Mouse (Mus musculus): ENCODE measurements at regions not wholly inside any gene's neighbourhood (a gene's known extent, or its start where the extent isn't known, plus 50 kb on each side); places are given as distances from the start of the nearest gene placed in this dataset.

GRCm38 (mm10) chr8:31314692-31315358 is 2113.7 kb upstream of the 5930422O12Rik start:
- DNase-seq = no peak

- no peak for DNase-seq
These were observed 2113.2 kb upstream of the 5930422O12Rik start for GRCm38 (mm10) chr8:31315359-31315705.

- DNase-seq = no peak
These were observed 2094.8 kb upstream of the 5930422O12Rik start for GRCm38 (mm10) chr8:31333545-31334297.

GRCm38 (mm10) chr8:31348504-31348903 is 2080.0 kb upstream of the 5930422O12Rik start:
- no peak for DNase-seq

DNA sequence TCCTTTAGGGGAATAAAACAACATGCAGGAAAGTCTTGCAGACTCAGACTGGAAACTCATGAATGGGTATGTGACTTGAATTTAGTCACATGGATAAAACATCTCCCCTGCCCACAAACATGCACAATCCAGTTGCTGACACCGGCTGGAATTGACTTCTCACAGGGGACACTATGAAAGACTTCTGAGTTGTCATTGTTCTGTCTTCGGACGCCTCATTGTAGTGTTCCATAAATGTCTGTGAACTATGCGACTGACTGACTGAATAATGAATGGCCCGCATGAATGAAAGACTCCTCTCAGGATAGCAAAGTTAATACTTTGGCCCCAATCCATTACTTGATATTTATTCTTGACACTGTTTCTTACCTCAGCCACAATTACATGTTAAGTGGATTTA is 2058.9 kb upstream of the 5930422O12Rik start:
- no peak for DNase-seq

GRCm38 (mm10) chr8:31370137-31371010 is 2058.1 kb upstream of the 5930422O12Rik start:
- no peak for DNase-seq

DNA sequence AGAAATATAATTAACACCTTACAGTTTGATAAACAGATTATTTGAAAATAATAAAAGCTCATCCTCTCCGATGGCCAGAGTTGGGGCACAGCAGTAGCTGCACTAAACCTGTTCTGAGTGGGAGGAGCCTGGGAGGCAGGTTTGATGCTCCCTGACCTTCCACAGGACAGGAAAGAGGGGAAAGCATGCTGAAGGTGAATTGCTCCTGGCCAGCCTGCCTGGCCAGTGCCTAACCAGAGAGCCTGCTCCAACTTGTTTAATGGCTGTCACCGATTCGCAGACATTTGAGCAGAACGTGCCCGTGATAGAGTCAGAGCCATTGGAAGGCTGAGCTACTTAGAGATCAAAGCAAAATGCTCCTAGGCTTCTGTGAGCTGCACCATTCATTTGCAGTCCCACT is 2056.9 kb upstream of the 5930422O12Rik start:
- DNase-seq = no peak

DNA sequence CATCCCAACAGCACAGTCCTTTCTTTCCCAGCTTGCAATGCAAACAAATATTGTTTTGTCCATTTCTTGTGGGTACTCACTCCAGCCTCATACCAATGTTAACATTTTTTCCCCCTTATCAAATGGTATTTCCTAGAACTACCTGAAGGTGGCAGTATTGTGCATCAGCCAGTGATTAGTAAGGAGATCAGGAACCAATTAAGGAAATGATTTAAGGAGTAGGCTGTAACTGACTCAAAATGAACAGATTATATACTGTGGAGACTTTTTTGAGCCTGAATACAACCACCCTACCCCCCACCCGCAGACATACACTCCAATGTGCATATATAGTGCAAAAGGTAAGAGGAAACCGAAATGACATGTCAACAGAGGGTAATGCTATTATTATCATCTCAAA is 2056.1 kb upstream of the 5930422O12Rik start:
- no peak for DNase-seq

- no peak for DNase-seq
These were observed 2055.2 kb upstream of the 5930422O12Rik start for GRCm38 (mm10) chr8:31373140-31373787.

DNA sequence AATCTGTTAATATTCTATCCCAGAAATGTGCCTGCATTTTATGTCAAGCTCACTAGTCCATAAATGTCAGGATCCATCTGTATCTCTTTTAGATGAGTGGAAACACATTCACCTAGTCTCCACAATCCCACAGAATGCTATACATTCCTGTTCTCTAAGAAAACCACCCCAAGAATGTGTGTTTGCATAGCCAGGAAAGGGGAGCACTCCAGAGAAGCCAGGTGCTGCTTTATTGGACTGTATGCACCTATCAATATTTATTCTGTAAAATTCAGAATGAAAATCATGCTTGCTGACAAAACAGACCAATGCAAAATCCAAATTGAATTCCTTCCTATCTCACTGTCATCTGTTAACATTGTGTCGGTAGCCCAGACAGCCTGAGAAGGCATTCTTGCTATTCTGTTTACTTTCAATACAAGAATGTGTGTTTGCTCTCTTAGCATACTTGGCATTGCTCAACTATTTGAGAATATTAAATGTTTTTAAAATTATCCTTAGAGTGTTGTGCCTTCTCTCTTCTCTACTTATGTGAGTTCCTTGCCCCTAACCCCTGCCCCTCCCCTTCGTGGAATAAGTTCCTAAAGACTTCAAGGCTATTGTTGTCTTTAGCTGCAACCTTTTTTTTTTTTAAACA is 2050.7 kb upstream of the 5930422O12Rik start:
- DNase-seq = no peak

DNA sequence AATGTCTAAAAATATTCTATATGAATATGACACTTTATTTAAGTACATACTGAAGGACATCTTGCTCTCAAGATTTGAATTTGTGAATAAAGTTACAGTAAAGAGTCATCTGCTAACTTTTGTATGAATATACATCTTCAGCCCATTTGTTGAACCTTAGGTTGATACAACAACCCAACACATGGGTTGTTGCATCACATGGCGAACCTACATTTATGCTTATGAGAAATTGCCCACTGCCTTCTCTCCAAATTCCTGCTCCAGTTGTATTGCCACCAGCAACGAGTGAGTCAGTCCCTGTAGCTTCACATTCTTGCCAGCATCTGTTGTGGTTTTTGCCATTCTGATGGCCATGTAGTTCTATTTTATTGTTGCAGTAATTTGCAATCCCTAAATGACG is 2023.7 kb upstream of the 5930422O12Rik start:
- no peak for DNase-seq

DNA sequence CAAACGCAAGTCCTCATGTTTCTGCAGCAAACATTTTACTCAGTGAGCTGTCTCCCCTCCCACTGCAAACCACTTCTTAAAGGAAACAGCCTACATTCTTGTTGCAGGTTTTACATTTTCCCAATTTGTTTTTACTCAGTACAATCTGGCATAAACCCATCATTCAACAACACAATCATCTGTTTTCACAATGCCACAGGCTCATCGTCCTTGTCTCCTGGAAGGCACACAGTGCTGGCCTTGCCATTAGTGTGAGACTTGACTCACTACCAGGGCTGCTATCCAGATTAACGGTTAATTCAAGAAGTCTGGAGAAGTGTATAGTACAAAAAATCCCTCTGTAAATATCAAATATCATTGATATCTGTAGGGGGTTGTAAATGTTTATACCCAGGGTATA is 2006.3 kb upstream of the 5930422O12Rik start:
- no peak for DNase-seq

DNA sequence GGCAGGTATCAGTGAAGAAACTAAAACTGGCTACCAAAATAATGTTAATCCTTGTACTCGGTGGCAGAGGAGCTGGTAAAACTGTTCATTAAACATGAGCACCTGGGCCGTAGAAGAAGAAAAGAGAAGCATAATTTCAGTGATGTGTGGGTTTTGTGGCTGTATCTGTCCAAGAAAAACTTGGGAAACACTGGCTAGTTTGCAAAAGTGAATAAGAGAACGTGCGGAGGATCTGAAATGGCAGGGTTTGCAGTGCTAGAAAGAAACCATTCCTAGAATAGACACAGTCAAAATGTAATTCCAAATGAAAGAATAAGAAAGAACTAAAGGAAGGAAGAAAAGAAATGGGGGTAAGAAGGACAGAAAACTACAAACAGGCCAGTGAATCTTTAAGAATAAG is 2000.8 kb upstream of the 5930422O12Rik start:
- no peak for DNase-seq

GRCm38 (mm10) chr8:31436445-31437191 is 1991.9 kb upstream of the 5930422O12Rik start:
- DNase-seq = no peak

- DNase-seq = no peak
These were observed 1983.7 kb upstream of the 5930422O12Rik start for GRCm38 (mm10) chr8:31444834-31445233.

GRCm38 (mm10) chr8:31447984-31448383 is 1980.5 kb upstream of the 5930422O12Rik start:
- DNase-seq = no peak

DNA sequence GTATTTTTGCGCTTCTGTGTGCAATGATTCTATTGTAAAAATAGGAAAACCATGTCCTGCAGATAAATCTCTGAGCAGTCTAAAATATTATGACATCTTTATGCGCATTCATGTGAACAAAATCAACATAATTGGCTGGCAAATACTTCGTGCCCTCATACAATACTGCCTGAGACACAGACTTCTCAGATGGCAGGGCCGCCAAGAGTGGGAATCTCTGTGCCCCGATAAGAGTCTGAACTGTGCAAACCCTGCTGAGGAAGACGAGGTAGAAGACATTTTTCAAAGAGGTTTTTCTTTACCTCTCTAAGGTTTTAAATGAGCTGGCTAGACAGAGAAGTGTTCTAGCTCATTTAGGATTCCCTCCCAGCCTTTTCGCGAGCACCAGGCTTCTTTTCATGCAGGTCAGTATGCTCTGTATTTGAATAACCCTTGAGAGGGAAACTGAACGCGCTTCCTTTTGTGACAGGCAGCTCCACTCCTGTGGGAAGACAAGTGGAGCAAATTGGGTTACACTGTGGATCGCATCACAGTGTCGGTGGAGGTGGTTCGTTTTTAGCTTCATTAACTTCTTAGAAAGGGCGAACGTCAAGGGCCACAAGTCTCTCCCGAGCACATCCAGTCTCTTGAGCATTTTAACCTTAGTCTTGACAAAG is 1973.6 kb upstream of the 5930422O12Rik start:
- no peak for DNase-seq

DNA sequence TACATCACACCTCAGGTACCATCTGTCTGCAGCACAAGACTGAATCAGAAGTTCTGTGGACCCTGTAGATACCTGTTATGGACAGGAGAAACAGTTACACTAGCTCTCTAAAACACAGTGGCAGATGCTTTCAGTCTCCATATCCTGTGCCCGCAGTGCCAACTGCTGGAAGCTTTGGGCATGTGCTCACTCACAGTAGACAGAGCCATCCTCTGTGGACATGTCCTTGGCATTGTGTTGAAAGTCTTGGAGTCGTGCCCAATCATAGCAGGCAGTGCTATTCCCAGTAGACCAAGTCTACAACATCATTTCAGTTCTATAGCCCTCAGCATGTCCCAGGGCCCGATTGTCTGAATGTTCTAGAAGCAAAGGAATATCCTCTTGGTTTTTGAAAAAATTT is 1968.2 kb upstream of the 5930422O12Rik start:
- DNase-seq = peak; percentile 8

Measured in layer of hippocampus, adult 9-11 months (tissue).